In the genomic region with DNA sequence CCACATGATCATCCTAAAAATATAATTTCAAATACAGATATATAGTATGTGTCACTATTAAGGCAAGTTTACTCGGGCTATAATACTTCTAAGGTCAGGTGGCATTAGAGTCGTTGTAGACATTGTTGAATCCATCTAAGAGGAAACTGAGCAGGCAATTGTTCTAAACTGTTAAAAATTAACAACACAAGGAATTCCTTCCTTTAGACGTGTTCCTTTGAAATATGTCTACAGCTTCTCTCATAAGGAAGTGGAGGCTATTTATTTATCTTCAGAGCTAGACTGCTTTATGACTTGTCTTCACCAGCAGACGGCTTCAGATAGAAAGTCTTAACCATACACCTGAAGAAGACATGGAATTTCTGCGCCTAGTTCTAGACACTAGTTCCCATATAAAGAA, we compare ENCODE assay signal across 33 mouse cellular contexts.
"Had no signal": no experiment of that assay in that cellular context is flagged by ENCODE, and none has a peak within 500 bp of the region (broad histone marks: within the 10 kb centered on the region; RNA-seq: fewer than 3 reads in every experiment).

No protein-coding gene starts in this region.

- DNase-seq: heart, adult 2 months; heart, postnatal 10 days; heart, postnatal 14 days; heart, postnatal 36 days; heart, postnatal 4 days; kidney, adult 11 months; kidney, adult 18-20 months; kidney, adult 2 months; kidney, adult 8-10 months; kidney, adult 9 months; kidney, postnatal 10 days; kidney, postnatal 14 days; kidney, postnatal 25 days; kidney, postnatal 36 days; layer of hippocampus, adult 9-11 months; layer of hippocampus, postnatal 36 days had no signal

- ATAC-seq: hindbrain, embryonic 16.5 days; hindbrain, postnatal 0 days; inflammation-experienced regulatory T-cells, adult 6 months had no signal

- H3K4me1 ChIP-seq: heart, embryonic 10.5 days; heart, embryonic 12.5 days; heart, embryonic 13.5 days; heart, embryonic 15.5 days; hindbrain, embryonic 10.5 days; hindbrain, embryonic 12.5 days; hindbrain, embryonic 13.5 days; hindbrain, embryonic 15.5 days; kidney, embryonic 15.5 days had no signal

- H3K9me3 ChIP-seq: heart, embryonic 10.5 days; heart, embryonic 12.5 days; heart, embryonic 15.5 days; hindbrain, embryonic 10.5 days; hindbrain, embryonic 13.5 days; hindbrain, embryonic 15.5 days; kidney, embryonic 15.5 days had no signal

- H3K9ac ChIP-seq: heart, embryonic 12.5 days; heart, embryonic 13.5 days; heart, embryonic 15.5 days; hindbrain, embryonic 12.5 days; hindbrain, embryonic 13.5 days; hindbrain, embryonic 14.5 days; hindbrain, embryonic 15.5 days; kidney, embryonic 15.5 days had no signal

- H3K4me2 ChIP-seq: heart, embryonic 11.5 days; heart, embryonic 12.5 days; heart, embryonic 13.5 days; heart, embryonic 15.5 days; hindbrain, embryonic 12.5 days; hindbrain, embryonic 13.5 days; hindbrain, embryonic 14.5 days; hindbrain, embryonic 15.5 days; kidney, embryonic 15.5 days had no signal

- H3K27ac ChIP-seq: heart, adult 2 months; heart, embryonic 10.5 days; heart, embryonic 13.5 days; heart, embryonic 15.5 days; hindbrain, embryonic 10.5 days; hindbrain, embryonic 12.5 days; hindbrain, embryonic 13.5 days; hindbrain, embryonic 14.5 days; hindbrain, embryonic 15.5 days; hindbrain, postnatal 0 days; kidney, embryonic 15.5 days; kidney, postnatal 0 days; layer of hippocampus, adult 2 months; left cerebral cortex, adult 2 months had no signal

- H3K4me3 ChIP-seq: heart, adult 2 months; heart, embryonic 10.5 days; heart, embryonic 12.5 days; heart, embryonic 13.5 days; heart, embryonic 15.5 days; hindbrain, embryonic 10.5 days; hindbrain, embryonic 12.5 days; hindbrain, embryonic 13.5 days; hindbrain, embryonic 15.5 days; kidney, embryonic 15.5 days; layer of hippocampus, adult 2 months; left cerebral cortex, adult 2 months had no signal

- H3K27me3 ChIP-seq: heart, embryonic 12.5 days; heart, embryonic 13.5 days; heart, embryonic 15.5 days; hindbrain, embryonic 12.5 days; hindbrain, embryonic 13.5 days; hindbrain, embryonic 15.5 days; kidney, embryonic 15.5 days had no signal

- H3K36me3 ChIP-seq: heart, embryonic 10.5 days; heart, embryonic 12.5 days; heart, embryonic 13.5 days; heart, embryonic 15.5 days; hindbrain, embryonic 10.5 days; hindbrain, embryonic 12.5 days; hindbrain, embryonic 13.5 days; hindbrain, embryonic 15.5 days; kidney, embryonic 15.5 days had no signal
